Mouse (Mus musculus): ENCODE data around the gene Nsmce4a.
"Not testable (repeated sequence)": the region's sequence is repeated elsewhere in the genome, so short reads cannot be mapped to it uniquely, and the experiment has no call there.

The Nsmce4a gene

DNA sequence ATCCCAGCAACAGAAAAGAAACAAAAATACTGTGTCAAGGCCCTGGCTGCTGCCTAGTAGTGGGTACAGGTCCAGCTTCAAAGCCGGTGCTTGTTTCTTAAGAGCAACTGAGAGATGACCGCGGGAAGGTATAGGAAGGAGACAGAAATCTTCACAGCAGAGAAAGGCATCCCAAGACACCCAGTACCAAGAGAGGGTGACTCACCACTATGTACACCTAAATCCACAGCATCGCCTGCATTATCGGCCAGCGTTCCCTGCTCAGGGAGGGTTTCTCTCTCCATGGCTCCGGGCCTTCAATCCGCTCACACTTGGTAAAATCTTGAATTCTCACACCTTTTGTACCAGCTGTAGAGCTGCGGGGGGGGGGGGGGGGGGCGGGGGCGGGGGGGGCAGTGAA lies at the start of gene Nsmce4a:
Nsmce4a (minus strand) TSS at position 298 of the 400 bp plus-strand sequence.
- DNase-seq (ENCODE audit: low spot score in 2 of 2), result no peak

DNA sequence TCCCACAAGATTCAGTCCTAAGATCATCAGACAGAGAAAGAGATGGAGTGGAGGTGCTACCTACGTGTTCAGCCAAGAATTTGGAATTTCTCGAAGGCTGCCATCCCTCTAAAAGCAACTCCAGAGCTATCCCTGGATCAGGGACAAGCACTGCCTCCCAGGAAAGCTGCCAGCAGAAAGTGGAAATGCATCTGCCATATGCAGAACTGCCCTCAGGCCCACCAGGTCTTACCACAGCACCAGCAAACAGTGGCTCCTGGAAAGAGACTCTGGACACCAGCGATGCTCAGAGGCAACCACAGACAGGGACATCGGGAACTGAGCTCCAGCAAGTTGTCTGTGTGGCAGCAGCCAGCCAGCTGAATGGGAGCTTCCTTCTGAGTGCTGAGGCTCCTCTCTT lies 49.4 kb upstream of the Nsmce4a start:
- DNase-seq (ENCODE audit: low spot score in 2 of 2), result no peak

DNA sequence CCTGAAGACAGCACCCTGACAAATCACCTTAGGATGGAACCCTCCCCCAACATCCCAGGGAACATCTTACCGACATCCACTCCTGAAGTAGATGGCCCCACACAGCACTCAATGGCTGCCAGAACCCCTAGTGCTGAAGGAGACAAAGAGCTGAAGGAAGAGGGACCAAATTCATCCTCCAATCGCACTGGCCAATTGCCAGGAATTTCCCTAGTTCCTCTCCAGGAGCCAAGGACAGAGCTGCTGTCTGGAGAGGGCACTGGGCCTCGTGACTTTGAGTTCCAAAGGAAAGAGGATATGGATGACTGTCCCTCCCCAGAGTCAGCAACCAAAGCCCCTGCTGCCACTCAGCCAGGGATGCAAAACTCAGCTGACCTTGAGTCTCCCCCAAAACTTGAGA lies 49.0 kb upstream of the Nsmce4a start:
- no peak for DNase-seq (ENCODE audit: low spot score in 2 of 2)

DNA sequence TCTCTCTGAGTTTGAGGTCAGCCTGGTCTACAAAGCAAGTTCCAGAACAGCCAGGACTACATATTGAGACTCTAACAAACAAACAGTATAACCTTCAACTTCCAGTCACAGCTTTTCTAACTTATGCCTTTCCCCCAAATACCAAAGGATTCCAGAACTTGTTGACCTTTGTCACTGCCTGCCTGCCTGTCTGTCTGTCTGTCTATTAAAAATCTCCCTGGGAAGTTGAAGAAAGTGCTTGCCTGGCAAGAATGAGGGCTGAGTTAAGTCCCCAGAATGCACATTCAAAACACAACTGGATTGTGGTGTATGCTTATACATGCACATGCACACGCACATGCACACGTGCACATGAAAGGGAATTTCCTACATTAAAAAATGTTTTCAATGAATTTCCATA lies 48.1 kb upstream of the Nsmce4a start:
- DNase-seq (ENCODE audit: low spot score in 2 of 2), result no peak

DNA sequence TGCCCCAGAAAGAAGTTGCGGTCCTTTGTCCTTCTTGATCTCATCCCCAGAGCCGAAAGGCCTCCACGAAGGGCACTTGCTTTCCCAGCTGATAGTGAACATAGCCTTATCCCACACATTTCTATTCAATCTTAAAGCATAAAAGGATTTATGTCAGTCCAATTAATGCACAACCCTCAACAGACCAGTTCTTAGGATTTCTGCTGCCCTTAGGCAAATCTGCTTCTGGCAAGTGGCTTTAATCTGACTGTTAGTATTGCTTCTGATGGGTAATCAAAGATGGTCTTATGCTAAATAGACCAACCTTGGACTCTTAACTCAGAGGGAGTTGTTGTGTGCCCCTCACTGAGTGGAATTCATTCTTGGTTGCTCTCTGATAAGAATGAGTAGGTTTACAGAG lies 44.7 kb upstream of the Nsmce4a start:
- DNase-seq (ENCODE audit: low spot score in 2 of 2), result no peak

DNA sequence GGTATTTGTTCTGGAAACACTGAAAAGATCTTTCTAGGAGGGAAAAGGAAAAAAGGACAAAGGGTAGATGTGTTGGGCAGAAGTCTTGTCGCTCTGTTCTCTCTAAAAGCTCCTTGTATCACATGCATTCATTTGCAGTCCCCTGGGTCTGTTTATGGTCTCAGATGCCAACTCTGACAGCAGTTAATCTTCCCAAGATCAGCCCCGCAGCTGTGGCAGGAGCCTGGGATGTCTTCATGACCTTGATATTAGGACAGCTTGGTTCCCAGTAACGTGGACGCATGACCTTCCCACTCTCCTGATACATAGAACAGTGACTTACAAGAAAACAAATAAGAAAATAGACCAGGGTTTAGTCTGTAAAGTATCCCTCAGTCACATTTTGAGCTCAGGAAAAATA lies 41.1 kb upstream of the Nsmce4a start:
- DNase-seq (ENCODE audit: low spot score in 2 of 2), result no peak

DNA sequence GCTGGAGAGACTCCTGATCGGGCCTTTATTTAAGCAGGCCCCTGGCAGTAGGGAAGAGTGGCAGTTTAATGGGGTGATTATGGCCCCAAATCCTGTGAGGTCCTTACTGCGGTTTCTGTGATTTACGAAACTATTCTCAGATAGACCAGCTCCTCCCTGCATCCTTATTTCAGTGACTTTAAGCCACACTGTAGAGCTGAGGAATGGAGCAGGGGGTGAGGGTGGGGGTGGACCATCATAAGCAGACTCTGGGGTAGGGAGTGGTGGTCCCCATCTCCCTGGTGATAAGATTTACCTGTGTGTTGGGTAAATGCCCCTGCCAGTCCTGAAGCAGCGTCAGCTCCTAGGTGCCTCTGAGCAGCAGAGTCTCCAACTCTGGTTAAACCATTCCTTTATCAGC lies 34.0 kb upstream of the Nsmce4a start:
- no peak for DNase-seq (ENCODE audit: low spot score in 2 of 2)

DNA sequence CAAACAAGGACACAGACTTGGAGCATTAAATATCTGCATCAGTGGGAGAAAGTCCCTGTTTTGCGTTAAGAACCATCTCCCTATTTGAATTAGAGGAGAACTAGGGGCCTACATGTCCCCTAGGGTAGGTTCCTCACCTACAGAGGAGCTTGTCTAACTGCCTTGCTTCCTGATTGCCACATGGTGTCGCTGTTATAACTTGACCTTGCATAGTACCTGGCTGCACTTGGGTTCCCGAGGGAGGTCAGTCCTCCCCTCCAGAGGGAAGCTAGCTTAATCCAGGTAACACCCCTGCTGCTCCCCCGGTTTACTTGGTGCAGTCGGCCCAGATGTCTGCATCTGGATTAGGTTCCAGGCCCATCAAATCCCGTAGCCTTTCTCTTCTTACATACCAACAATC lies 32.2 kb upstream of the Nsmce4a start:
- no peak for DNase-seq (ENCODE audit: low spot score in 2 of 2)

DNA sequence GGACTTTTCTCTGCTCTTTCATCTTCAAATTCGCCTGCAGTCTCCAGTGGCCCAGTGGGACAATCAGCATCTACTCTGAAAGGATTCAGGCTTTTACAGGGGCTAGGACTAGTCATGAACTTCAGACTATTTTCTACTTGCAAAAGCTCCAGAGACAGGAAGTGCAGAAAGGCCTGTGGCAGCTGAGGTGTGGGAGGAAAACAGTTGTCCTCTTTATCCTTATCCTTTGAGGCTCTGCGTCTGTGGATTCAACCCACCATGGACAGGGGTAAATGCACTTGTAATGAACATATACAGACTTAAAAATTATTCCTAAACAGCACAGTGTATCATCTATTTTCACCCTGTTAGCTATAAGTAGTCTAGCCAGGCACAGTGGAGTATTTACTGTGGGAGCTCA lies 31.5 kb upstream of the Nsmce4a start:
- no peak for DNase-seq (ENCODE audit: low spot score in 2 of 2)

DNA sequence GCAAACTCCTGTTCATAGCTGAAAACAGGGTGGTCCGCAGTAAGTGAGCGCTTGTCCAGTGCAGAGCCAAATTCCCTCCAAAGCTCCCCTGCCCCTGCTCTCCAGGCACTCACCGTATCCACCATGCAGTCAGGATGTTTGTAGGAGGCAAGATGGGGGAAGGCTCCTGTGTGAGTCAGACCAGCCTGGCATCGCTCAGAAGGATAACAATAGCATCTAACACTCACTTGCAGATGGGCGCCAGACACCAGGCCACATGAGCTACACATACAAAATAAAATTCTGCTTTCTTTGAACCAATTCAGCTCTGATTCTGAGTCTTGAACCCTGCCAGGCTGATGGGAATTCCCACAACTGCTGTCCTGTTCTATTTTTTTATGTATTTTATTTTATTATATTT lies 30.6 kb upstream of the Nsmce4a start:
- DNase-seq (ENCODE audit: low spot score in 2 of 2), result no peak

DNA sequence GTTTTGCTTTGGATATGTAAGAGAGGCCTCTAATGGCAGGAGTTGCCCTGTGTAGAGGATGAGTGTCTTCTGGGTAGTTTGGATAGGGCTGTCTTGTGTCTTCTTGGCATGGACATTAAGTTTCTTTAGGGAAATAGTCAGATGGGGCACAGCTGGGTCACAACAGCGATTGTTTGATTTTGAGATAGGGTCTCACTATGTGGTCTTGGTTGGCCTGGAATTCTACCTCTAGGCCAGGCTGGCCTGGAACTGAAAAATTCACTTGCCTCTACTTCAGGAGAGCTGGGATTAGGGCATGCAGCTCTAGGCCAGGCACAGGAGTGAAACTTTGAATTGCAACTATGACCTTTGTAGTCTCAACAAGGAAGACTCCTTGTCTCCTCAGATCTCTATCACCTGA lies 29.9 kb upstream of the Nsmce4a start:
- no peak for DNase-seq (ENCODE audit: low spot score in 2 of 2)

DNA sequence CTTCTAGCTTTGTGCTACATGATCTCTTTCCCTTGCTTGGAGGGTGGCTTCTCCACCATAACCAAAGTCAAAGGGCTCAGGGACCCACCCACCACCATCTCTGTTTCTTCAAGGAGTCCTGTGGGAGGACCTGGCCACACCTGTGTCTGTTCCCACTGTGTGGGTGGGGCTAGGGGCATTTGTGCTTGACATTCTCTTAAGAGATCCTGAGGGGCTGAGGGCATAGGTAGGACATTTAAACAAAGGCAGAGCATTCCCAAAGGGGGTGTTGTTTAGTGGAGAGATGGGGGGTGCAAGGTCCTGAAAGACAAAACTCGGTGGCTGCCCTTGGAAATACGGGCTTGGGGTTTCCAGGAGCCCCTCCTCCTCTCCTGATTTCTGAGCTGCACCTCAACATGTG lies 27.6 kb upstream of the Nsmce4a start:
- DNase-seq (ENCODE audit: low spot score in 2 of 2), result no peak

DNA sequence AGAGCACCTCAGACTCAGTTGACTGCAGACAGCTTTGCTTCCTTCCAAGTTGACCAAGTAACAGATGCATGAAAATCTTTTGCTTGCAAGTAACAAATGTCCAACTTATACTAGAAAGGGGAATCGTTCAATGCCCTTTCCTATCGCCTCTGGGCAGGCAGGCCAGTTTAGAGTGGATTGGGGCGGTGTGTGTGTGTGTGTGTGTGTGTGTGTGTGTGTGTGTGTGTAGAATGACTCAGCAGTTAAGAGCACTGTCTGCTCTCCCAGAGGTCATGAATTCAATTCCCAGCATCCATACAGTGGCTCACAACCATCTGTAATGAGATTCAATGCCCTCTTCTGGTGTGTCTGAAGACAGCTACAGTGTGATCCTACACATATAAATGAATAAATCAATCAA lies 27.2 kb upstream of the Nsmce4a start:
- DNase-seq (ENCODE audit: low spot score in 2 of 2), result no peak

DNA sequence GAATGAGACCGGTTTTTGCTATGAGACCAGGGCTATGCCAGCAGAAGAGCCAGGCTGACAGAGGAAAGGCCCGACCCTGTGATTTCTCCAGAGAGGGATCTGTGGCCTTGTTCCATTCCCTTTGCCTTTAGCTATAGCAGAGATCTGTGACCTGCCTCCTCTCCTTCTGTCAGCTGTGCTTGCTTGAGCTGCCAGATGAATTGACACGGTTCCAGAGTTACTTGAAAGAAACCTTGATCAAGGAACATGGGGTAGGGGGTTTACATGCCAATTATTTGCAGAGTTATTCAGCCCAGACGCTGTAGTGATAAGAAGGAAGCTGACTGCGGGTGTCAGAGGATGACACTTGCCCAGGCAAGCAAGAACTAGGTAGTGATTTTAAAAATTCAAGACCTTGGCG lies 24.6 kb upstream of the Nsmce4a start:
- no peak for DNase-seq (ENCODE audit: low spot score in 2 of 2)

DNA sequence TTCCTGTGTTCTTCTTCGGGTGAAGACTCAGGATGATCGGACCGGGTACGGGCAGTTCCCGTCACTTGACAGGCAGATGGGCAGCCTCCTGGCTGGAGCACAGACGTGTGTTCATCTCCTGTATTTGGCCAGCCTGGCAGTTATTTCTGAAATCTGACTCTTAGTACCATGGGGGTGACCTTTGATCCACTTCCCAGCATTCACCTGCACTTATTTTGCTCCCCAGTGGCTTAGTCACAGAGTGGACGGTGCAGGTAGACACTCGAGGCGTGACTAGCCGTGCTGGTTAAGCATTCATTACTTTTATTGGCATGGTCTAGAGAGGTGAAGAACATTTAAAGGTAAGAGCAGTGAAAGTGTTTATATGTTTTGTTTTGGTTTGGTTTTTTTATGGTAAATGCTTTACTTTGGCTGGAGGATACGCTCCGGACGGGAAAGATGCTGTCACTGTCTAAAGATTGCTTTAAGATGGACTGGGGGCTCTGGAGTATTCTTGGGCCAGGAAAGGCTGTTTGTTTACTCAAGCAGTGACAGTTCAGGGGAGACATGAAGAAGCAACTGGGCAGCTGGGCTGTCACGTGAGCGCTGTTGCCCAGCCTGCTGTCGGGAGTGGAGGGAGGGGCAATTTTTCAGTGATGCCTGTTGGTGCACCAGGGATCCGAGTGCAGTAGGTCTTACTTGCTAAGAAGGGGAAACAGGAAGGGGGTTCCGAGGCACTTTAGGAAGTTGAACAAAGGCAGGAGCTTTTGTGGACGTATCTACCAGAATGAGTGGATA lies 23.3 kb upstream of the Nsmce4a start:
- not testable (repeated sequence) for DNase-seq (ENCODE audit: low spot score in 2 of 2)

DNA sequence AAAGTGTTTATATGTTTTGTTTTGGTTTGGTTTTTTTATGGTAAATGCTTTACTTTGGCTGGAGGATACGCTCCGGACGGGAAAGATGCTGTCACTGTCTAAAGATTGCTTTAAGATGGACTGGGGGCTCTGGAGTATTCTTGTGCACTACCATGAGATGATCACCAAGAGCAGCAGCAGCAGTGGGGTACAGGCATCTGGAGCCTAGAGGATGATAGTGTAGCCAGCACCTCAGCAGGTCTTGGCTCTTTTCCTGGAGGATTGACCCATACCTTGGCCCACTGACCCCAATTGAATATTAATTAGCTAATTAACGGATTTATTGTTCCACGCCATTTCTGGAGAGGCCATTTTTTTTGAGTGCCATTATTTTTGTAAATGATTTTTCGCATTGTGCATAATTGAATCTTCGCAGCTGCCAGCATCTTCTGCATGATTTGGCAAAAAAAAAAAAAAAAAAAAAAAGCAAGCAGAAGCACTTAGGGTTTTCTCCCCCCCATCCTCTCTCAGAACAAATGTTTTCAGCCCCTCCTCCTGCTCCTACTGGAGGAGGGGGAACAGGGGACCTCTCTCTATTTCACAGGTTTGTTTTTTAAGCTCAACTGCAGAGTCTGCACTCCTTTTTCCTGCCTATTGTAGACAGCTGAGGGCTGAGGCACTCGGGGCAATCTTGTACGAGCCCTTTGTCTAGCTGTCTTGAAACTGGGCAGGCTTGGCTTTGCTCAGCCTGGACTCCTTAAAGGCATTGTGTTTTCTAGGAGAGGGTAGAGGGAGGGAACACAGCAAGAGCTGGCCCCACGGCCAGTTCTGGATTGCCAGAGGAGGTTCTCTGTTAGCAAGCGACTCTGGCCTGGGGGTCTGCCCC lies 20.7 kb upstream of the Nsmce4a start:
- DNase-seq (ENCODE audit: low spot score in 2 of 2), result not testable (repeated sequence)

DNA sequence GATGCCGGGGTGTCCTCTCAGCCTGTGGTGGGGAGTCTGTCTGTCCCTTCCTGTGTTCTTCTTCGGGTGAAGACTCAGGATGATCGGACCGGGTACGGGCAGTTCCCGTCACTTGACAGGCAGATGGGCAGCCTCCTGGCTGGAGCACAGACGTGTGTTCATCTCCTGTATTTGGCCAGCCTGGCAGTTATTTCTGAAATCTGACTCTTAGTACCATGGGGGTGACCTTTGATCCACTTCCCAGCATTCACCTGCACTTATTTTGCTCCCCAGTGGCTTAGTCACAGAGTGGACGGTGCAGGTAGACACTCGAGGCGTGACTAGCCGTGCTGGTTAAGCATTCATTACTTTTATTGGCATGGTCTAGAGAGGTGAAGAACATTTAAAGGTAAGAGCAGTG lies 20.1 kb upstream of the Nsmce4a start:
- not testable (repeated sequence) for DNase-seq (ENCODE audit: low spot score in 2 of 2)

DNA sequence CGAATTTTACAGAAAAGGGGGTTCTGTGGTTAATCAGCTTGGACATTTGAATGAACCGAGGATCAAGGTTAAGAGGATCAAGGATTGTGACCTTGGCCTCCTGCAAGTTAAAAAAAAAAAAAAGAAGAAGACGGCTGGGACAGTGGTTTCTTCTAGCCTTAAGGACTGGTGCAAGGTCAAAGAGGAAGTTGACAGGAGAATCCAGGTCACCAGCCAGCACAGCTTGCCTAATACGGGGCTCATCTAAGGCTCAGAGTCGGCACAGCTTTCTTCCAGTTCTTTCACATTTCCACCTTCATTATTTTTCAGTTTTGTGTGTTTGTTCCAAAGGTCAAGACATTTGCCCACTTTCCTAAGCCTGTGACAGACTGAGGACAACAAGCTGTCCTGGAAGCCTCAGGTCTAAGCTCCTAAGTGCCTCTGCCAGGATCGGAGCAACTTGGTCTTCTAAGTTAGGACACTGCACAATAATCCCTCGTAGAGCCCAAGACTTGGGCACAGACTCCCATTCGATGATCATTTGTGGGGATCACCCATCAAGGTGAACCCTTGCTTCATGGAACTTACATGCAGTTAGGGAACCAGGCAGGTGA lies 18.0 kb upstream of the Nsmce4a start:
- no peak for DNase-seq (ENCODE audit: low spot score in 2 of 2)

DNA sequence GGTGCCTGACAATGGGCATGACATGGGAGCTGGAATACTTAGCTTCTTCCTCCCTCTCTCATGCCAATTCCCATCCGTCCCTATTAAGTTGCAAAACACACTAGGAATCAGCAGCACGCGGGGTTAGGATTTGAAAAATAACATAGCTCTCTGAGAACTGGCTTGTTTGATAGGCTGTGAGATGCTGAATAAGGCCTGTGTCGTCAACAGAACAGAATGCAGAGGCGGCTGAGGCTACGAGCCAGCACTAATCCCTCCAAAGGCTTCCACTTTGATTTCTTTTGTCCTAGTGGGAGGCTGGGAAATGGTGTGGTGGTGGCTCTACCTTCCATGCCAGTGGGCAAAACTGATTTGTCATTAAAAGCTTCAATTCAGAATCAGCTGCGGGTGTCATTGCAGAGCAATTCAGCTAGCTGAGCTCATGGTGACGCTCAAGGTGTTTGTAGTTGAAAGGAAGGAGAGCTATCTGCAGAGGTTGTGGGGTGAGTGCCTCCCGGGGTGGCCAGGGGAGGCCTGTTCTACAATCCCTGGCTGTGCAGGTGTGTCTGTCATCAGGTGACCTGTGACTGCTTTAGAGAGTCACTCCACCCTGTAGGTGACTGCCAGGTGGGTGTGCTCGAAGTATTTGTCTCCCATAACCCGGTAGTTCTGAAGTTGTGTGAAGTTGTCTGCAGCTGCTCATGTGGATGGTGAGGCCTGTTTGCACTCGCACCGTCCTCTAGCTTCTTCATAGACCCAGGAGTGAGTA lies 17.3 kb upstream of the Nsmce4a start:
- DNase-seq (ENCODE audit: low spot score in 2 of 2), result no peak

DNA sequence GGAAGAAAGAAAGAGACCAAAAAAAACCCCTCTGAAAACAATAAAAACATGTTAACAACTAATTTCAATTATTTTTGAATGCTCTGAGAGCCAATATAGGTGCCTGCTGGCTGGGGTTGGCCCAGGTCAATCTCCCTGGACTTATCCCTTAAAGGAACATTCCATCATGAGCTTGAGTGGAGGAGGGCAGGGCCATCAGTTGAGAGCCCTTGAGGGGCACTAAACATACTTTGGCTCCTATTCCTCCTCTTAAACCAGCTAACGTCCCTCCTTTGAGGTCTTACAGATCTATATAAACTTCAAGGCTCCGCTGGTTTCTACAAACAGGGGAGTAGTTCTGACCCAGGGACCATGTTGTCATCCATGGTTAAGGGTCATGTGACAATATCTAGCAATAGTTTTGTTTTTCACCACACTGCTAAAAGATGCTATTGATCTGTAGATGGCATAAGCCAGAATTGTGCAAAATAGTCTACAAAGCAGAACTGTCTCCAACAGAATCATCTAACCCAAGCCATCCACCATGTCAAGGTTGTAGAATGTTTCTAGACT lies 13.7 kb upstream of the Nsmce4a start:
- DNase-seq (ENCODE audit: low spot score in 2 of 2), result no peak

DNA sequence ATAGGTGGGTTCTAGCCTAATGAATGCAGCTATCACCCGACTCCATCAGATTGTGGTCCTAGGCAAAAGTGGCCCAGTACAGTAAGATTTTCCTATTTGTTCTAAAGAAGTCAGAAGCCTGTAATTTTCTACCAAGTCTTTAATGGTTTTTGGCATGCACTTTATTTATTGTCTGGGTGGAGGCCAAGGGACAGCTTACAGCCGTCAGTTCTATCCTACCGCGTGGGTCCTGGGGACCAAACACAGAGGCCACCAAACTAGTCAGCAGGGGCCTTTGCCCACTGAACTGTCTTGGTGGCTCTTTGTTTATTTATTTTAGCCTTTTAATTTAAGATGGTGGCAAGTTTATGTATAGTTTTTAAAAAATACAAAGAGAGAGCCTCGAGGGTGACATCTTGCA lies 5.7 kb upstream of the Nsmce4a start:
- DNase-seq (ENCODE audit: low spot score in 2 of 2), result no peak

DNA sequence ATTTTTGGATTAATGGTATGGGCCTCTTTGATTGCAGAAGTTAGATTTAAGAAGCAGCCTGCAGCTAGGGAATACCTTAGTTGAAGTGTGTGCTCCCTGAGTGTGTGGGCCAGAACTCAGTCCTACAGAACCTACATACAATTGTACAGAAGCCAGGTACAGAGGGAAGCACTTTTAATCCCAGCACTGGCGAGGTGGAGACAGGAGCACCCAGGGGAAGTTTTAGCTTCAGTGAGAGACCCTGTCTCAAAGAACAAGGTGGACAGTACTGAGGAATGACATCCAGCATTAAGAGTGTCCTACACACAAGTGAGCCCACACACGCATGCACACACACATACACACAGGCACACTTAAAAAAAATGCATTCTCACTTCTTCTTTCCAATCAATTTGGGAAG lies 5.1 kb upstream of the Nsmce4a start:
- DNase-seq (ENCODE audit: low spot score in 2 of 2), result no peak

Data from urinary bladder, adult 18-20 months (tissue).